Mouse (Mus musculus): ENCODE results near the gene Tspan14.

Tspan14 gene

DNA sequence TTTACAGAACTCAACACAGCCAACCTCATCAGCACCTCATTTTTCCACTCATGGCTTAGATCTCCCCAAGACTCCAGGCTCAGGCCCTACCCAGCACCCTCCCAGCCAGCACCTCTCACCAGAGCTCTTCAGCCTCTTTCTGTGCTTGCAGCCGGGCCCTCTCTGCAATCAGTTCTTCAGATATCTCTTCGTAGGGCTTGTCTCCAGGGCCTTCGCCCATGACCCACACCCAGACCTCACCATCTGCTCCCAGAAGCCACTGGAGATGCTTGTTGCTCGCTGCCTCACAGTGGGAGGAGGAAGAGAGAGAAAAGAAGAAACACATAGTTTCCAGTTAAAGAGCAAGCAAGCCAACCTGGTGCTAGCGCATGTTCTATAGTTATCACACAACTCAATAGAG lies 92.6 kb downstream of the Tspan14 start:
- no peak for DNase-seq

DNA sequence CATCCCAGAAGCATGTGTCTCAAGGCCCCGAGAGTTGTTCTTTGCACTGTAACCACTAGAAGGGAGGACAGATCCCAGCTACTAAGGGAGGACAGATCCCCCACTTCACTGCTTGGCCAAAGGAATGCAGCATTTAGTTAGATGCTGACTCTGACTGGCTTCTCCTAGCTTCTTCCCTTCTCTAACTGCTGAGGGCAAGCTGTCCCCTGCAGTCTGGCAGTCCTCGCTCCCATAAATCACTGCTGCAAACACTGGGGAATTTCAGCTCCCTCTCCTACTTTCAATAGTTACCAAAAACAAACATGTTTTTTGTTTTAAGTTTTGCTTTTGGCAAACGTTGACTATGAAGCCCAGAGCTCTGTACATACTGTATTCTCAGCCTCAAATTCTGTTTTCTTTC lies 96.0 kb downstream of the Tspan14 start:
- no peak for DNase-seq

DNA sequence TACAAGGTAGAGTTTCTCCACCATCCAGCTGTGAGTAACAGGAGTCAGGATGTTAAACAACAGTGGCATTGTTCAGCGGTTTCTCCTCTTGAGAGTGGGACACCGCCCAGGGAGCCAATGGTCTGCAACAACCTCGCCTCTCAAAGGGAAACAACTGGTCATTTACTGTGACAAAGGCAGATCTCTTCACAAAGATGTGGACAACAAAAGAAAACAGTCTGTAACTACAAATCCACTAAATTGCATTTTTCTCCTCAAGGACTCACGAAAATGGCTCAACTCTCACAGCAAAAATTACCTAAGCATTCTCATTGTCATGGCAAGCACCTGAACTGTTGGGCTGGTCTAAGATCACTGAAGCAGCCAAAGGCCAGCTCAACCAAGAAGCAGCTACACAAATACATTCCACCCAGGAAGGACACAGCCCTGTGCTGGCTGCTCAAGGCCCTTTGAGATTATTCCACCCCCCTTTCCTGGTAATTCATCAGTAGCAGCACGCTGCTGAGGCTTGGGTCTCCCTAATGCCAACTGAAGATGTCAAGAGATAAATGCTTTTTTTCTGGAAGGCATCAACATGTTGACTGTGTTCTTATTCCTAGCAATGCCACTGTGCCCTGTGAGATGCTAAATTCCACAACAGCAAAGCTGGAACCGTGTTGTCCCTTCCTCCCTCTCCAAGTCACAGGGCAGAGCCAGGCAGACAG lies 101.6 kb downstream of the Tspan14 start:
- no peak for DNase-seq

DNA sequence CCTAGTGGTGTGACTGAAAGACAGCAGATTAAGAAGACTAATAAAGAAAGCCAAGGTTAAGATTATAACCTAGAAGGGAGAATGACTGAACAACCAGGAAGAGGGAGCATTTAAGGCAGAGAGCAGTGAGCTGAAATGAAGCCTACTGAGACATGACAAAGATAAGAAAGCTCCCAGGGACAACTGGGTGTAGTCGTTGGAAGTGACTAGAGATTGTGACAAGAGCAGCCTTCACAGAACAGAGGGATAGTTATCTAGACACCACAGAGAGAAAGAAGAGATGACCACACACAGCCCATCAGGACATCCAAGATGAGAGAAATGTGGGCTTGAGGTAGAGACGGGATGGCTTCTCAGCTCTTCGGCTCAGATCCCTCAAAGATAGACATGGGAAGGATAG lies 102.9 kb downstream of the Tspan14 start:
- DNase-seq, result no peak

DNA sequence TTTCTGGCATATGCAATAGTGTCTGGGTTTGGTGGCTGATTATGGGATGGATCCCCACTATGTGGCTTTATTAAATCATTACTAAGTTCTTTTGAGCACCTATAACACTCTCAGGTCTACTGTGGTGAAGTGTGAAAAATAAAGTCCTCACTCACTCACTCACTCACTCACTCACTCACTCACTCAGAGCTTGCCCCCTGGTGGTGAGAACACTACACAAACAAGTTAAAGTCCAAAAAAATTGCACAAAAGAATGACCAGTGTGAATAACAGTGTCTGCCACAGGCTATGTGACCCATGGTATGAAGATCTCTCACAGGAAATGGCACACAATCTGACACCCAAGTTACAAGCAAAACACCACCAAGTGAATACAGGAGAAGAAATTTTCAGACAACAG lies 103.6 kb downstream of the Tspan14 start:
- DNase-seq, result no peak

Data from cerebellum, postnatal 36 days (tissue).